Mouse (Mus musculus) ES-Bruce4 (cell line): Measurements from ENCODE around the gene Faah. TPM values are rescaled to one million over a fixed set of nuclear protein-coding genes. Genes with fewer than 3 reads are reported as not detected.

Source experiments
- H3K27ac ChIP-seq: 2 replicates; pipeline ENCODE4 v1.5.1; 2012; ENCODE audit warnings: low read length, inconsistent platforms; ENCODE audit not compliant: insufficient read depth
- H3K27me3 ChIP-seq: 2 replicates; pipeline ENCODE4 v1.6.1; 2012; ENCODE audit warnings: mild to moderate bottlenecking, low read length, inconsistent platforms; ENCODE audit not compliant: control insufficient read depth, poor library complexity, insufficient read depth, severe bottlenecking
- H3K36me3 ChIP-seq: 2 replicates; pipeline ENCODE4 v1.6.1; 2012; ENCODE audit warnings: inconsistent platforms, mild to moderate bottlenecking, low read length, moderate library complexity; ENCODE audit not compliant: control insufficient read depth, poor library complexity, insufficient read depth, severe bottlenecking
- H3K4me1 ChIP-seq: one replicate; pipeline ENCODE4 v1.8.1; 2011; ENCODE audit warnings: low read length; ENCODE audit not compliant: control insufficient read depth, insufficient read depth
- H3K4me3 ChIP-seq: 2 replicates; pipeline ENCODE4 v1.5.1; 2011; ENCODE audit warnings: low read depth, mild to moderate bottlenecking, low read length
- H3K9ac ChIP-seq: 2 replicates; pipeline ENCODE4 v1.6.1; 2012; ENCODE audit warnings: low read depth, mild to moderate bottlenecking, inconsistent platforms; ENCODE audit not compliant: poor library complexity, severe bottlenecking
- H3K9me3 ChIP-seq: replicated peaks from 2 replicates; pipeline ENCODE4 v1.6.1; 2012; ENCODE audit warnings: mild to moderate bottlenecking, low read length, inconsistent platforms; ENCODE audit not compliant: control insufficient read depth, poor library complexity, insufficient read depth, severe bottlenecking
- CTCF ChIP-seq: IDR thresholded peaks from one replicate; pipeline ENCODE4 v1.8.1; 2011; ENCODE audit warnings: low read depth, low read length
- EP300 ChIP-seq: IDR thresholded peaks from 2 replicates; pipeline ENCODE4 v1.6.1; 2011; ENCODE audit warnings: low read depth, low read length; ENCODE audit not compliant: insufficient read depth
- POLR2A ChIP-seq: IDR thresholded peaks from one replicate; pipeline ENCODE4 v1.8.1; 2011; ENCODE audit warnings: low read length; ENCODE audit not compliant: insufficient read depth
- polyA plus RNA-seq: library from polyadenylated mRNA; stranded (reverse); fragments of >200 nt; gene quantifications from 2 replicates; pipeline ENCODE4 v1.2.4, GENCODE M21; 2011; ENCODE audit warnings: low read depth; ENCODE audit not compliant: missing spikeins, insufficient read depth, insufficient read length

The Faah gene
- polyA plus RNA-seq, 1 experiment = 2.7 TPM

DNA sequence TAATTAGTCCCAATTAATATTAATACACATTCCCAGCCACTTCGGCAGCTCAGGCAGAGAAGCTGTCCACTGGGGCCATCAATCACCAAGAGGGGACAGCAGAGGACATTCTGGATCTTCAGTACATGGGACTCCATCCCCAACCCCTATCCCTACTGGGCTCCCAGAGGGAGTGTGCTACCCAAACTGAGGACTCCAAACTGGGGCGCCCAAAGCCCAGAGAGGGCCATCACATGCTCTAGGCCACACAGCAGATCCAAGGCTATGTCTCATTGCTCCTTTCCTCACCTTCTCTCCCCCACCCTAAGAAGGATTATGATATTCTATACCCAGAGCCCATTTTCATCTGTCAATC lies 22.4 kb downstream of the Faah start:
- Histone ChIP-seq H3K27ac (no peak overlapping the region), H3K4me3 (no peak overlapping the region), H3K36me3 (no peaks in the 10 kb centered on the region), H3K9ac (no peak overlapping the region), H3K27me3 (no peaks in the 10 kb centered on the region), H3K9me3 (no peaks in the 10 kb centered on the region; the same call in 1 of the 2 replicates), H3K4me1 (no peaks in the 10 kb centered on the region)
- TF ChIP-seq POLR2A (no peak), CTCF (no peak), EP300 (no peak)

DNA sequence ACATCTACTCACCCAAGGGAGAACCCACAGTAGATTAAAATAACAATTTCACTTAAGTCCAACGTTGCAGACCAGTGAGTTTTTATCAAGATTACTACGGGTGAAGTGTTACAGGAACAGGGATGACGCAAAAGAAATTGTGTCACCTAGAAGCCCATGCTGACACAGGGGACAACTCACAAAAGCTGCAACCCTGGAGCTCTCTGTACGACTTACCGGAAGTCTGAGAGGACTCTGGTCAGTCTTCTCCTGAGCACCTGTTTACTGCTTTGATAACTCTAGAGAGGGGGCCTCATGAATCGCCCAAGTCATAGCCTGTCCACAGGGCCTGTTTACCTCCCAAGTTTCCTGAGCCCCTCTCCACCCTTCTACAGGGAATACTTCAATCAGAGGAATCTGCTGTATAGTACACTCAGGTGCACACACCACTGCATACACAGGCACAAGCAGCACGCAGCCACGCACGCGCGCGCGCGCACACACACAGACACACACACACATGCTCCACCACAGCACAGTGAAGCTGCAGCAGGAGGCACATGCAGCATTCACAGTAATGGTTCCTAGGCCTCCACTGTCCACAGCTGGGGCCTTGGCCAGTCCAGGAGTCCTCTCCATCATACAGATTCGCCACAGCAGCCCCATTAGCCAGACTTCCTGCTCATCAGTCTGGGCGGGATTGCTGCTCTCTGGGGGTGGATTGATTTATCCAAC lies 22.9 kb downstream of the Faah start:
- no peak for TF ChIP-seq EP300
- TF ChIP-seq POLR2A = no peak
- TF ChIP-seq CTCF = no peak
- no peaks in the 10 kb centered on the region for H3K4me1 ChIP-seq

DNA sequence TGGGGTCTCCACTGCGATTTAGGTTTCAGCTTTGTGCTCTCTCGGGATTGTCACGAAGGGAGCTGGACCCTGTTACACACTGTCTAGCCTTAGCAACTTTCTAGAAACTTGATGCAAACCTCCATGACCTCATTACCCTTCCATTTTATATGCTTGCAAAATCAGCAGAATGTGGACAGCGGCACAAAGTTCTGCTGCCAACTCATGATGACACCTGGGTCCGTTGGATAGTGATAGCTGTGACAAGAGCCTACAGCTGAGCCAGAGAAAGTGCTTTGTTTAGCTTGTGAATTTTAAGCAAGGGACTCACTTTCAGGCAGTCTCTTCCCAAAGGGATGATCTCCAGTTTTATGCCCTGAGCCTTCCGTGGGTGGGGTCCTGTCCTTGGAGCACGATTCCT lies 28.3 kb downstream of the Faah start:
- no peaks in the 10 kb centered on the region; the same call in 1 of the 2 replicates for H3K9me3 ChIP-seq

More for the DNA sequence above, 22.9 kb downstream of the Faah start:
- H3K36me3 ChIP-seq = no peaks in the 10 kb centered on the region
- no peaks in the 10 kb centered on the region for H3K27me3 ChIP-seq
- H3K9me3 ChIP-seq = no peaks in the 10 kb centered on the region; the same call in 1 of the 2 replicates
- H3K27ac ChIP-seq = no peak overlapping the region
- no peak overlapping the region for H3K4me3 ChIP-seq
- H3K9ac ChIP-seq = no peak overlapping the region

DNA sequence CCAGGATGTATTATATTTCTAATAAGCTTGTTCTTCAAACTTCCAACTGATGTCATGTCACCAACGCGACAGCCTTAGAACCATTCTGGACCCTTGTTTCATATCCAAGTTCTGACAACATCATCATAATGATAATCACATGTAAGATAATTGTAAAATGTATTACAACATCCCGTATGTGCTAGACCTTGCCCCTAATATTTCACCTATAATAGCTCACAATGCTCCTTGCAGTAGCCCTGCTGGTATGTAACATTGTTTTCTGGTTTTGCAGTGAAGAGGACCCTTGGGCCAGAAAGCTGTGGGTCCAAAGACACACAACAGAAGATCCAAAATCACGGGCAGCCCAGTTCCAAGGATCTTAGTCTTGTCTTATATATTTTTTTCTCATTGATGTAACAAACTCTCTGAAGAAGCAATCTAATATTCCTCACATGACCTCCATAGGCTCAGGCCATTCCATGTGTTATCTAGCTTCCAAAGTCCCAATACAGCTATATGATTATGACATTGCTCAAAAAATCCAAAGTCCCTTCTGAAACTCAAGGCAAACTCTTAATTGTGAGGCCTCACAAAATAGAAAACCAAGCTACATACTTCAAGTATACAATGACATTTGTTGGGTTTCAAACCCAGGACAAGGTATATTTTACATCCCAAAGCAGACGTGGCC lies 29.7 kb downstream of the Faah start:
- Histone ChIP-seq H3K27ac (no peak overlapping the region), H3K9me3 (no peaks in the 10 kb centered on the region), H3K4me3 (no peak overlapping the region), H3K4me1 (no peaks in the 10 kb centered on the region), H3K27me3 (no peaks in the 10 kb centered on the region), H3K36me3 (no peaks in the 10 kb centered on the region), H3K9ac (no peak overlapping the region)
- TF ChIP-seq POLR2A = no peak
- TF ChIP-seq EP300 = no peak
- no peak for TF ChIP-seq CTCF

More for the DNA sequence above, 28.3 kb downstream of the Faah start:
- Histone ChIP-seq H3K9ac (no peak overlapping the region), H3K36me3 (no peaks in the 10 kb centered on the region), H3K27me3 (no peaks in the 10 kb centered on the region), H3K27ac (no peak overlapping the region), H3K4me1 (no peaks in the 10 kb centered on the region), H3K4me3 (no peak overlapping the region)
- TF ChIP-seq EP300 (no peak), POLR2A (no peak), CTCF (no peak)

DNA sequence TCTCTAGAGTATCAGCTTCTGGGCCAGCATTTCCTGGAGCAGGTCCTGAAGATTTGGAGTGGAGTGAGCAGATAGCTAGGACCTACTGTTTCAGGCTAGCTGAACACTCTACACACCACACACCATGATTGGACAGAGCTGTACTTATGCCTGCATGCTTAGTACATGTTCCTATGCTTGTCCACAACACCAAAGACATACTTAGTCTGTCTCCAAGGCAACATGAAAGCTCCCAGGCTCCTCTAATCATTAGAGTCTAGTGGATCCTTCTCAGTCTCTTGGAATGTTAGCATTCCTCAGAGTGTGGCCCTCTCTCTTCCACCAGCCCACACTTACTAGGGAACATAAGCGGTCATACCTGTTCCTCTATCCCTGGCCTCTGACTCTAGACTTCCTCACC lies 30.3 kb downstream of the Faah start:
- Histone ChIP-seq H3K27me3 (no peaks in the 10 kb centered on the region), H3K27ac (no peak overlapping the region), H3K36me3 (no peaks in the 10 kb centered on the region), H3K4me3 (no peak overlapping the region), H3K4me1 (no peaks in the 10 kb centered on the region), H3K9me3 (no peaks in the 10 kb centered on the region), H3K9ac (no peak overlapping the region)
- no peak for TF ChIP-seq CTCF
- no peak for TF ChIP-seq EP300
- TF ChIP-seq POLR2A = no peak

DNA sequence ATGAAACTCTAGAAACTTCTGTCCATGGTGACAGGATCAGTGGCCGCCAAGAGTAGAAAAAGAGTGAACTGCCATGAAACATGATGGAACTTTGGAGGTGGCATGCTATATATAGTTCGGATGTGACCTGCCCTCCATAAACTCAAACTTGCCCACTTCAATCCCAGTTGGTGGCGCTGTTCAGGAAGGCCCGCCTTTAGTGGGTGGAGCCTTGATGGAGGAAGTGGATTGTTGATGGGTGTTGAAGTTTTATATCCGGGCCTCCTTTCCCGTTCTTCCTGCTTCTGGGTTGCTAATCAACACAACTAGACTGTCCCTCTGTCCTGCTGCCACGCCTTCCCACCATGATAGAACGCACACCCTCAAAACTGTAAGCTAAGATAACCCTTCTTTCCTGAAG lies 32.8 kb downstream of the Faah start:
- Histone ChIP-seq H3K4me3 (peak overlapping the region; percentile 27; the same call in 1 of the 2 replicates), H3K9ac (0 out of 2 replicates have a peak overlapping the region, but pooled peaks have one; percentile 47), H3K9me3 (no peaks in the 10 kb centered on the region), H3K27ac (no peak overlapping the region), H3K36me3 (no peaks in the 10 kb centered on the region), H3K27me3 (no peaks in the 10 kb centered on the region), H3K4me1 (no peaks in the 10 kb centered on the region)
- TF ChIP-seq CTCF (peak; percentile 46), POLR2A (no peak), EP300 (no peak)
